Mouse (Mus musculus) embryonic facial prominence, embryonic 13.5 days (tissue): ENCODE data around the gene Samd14. TPM values are rescaled to one million over a fixed set of nuclear protein-coding genes. Genes with fewer than 3 reads are reported as not detected.
A peak's percentile ranks its signal among the peaks of the same experiment; 100 is the strongest.

Experiments
- ATAC-seq: fragments of 200-750 bp; cut with Nextera tagmentation; 2 replicates; pipeline ENCODE4 v1.8.0; 2017; ENCODE audit warnings: low read depth; ENCODE audit not compliant: insufficient number of reproducible peaks, insufficient read depth, low FRiP score, low TSS enrichment
- H3K27ac ChIP-seq: fragments of 300-500 bp; sonication (generic); 2 replicates; pipeline ENCODE4 v1.5.1; 2015; ENCODE audit warnings: moderate library complexity, mild to moderate bottlenecking, inconsistent platforms
- H3K27me3 ChIP-seq: fragments of 300-500 bp; sonication (generic); 2 replicates; pipeline ENCODE4 v1.6.1; 2015; ENCODE audit warnings: mild to moderate bottlenecking, inconsistent platforms
- H3K36me3 ChIP-seq: fragments of 300-500 bp; sonication (generic); 2 replicates; pipeline ENCODE4 v1.6.1; 2015; ENCODE audit warnings: mild to moderate bottlenecking, inconsistent platforms
- H3K4me1 ChIP-seq: fragments of 300-500 bp; sonication (generic); 2 replicates; pipeline ENCODE4 v1.6.1; 2015; ENCODE audit warnings: inconsistent platforms
- H3K4me2 ChIP-seq: fragments of 300-500 bp; sonication (generic); 2 replicates; pipeline ENCODE4 v1.6.1; 2015; ENCODE audit warnings: moderate library complexity, mild to moderate bottlenecking, inconsistent platforms
- H3K4me3 ChIP-seq: fragments of 300-500 bp; sonication (generic); 2 replicates; pipeline ENCODE4 v1.5.1; 2015; ENCODE audit warnings: mild to moderate bottlenecking, inconsistent platforms
- H3K9ac ChIP-seq: fragments of 300-500 bp; sonication (generic); 2 replicates; pipeline ENCODE4 v1.6.1; 2015; ENCODE audit warnings: mild to moderate bottlenecking, inconsistent platforms
- H3K9me3 ChIP-seq: fragments of 300-500 bp; sonication (generic); 2 replicates; pipeline ENCODE4 v1.6.1; 2016; ENCODE audit warnings: inconsistent platforms
- WGBS: fragments of 180-500 bp; shearing (Covaris S2); methylation state at CpG from one replicate; pipeline ENCODE4 v1.1.7; 2015; ENCODE audit warnings: mixed read lengths; 5-methylcytosine and 5-hydroxymethylcytosine counted together
- polyA plus RNA-seq: library from polyadenylated mRNA; unstranded; fragments of >200 nt; fragmentation: Nextera tagmentation; extraction: Ambion mirVana; gene quantifications from 2 replicates; pipeline ENCODE4 v1.2.1, GENCODE M21; 2015

Gene Samd14
- polyA plus RNA-seq, 1 experiment from 2014 or later, result 36.8 TPM

DNA sequence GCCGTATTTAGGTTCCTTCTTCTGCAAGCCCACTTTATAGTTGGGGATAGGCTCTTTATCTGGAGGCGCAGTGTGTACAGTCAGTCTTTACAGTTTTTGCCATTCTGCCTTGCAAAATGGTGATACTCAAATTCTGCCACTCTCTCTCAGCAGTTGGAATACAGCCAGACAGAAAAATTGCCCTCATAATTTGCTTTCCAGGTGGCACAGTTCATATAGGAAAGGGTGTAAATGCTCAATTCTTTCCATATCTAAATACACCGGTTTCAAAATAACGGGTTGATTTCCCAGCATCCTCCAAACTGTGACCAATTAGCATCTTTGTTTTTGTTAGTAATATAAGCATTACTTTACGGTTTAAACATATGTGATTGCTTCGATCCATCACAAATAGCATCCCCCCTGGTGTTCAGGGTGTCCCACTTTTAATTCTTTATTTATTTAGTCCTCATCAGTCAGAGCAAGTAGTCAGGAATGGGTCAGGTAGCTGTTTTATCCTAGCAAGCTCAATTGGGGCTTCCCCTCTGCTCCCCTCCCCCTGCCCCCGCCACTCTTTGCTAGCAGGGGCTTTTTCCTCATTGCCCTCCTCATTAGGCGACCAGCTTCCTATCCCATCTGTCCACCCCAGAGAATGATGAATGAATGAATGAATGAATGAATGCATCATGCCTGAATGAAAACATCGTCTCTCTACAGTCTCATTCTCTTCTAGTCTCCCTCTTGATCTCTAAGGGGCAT is 31.3 kb upstream of the Samd14 start:
- Histone ChIP-seq H3K9me3 (no peaks in the 10 kb centered on the region), H3K4me1 (peaks cover 13% of the 10 kb centered on the region), H3K4me3 (peak overlapping the region; percentile 34), H3K9ac (peak overlapping the region; percentile 55), H3K27me3 (no peaks in the 10 kb centered on the region), H3K4me2 (peak overlapping the region; percentile 59), H3K36me3 (no peaks in the 10 kb centered on the region), H3K27ac (no peak overlapping the region)
- no peak for ATAC-seq
- WGBS, result 40% methylated on average over 9 of the region's 9 CpGs

DNA sequence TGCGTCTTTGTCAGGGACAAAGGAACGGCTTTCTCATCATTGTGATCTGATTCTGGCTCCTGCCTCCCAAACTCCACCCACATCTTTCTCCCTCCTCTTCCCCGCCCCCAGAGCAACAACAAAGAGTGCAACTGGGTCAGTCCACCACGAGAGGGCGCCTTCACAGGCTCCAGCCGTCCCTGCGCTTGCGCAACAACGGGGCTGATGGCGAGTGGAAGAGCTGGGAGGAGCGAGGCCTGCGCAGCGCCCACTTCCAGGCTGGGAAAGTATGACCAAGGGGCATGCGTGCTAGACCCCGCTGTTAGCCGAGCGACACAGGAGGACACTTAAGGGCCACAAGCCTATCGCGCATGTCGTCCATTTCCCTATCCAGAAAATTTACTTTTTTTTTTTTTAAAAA is 30.7 kb upstream of the Samd14 start:
- Histone ChIP-seq H3K27ac (no peak overlapping the region), H3K9ac (peak overlapping the region; percentile 55), H3K4me1 (peaks cover 13% of the 10 kb centered on the region), H3K9me3 (no peaks in the 10 kb centered on the region), H3K4me3 (peak overlapping the region; percentile 34), H3K36me3 (no peaks in the 10 kb centered on the region), H3K4me2 (peak overlapping the region; percentile 59), H3K27me3 (no peaks in the 10 kb centered on the region)
- peak; percentile 78; the same call in 1 of the 2 replicates for ATAC-seq
- WGBS, result under 1% methylated on average over 20 of the region's 20 CpGs

DNA sequence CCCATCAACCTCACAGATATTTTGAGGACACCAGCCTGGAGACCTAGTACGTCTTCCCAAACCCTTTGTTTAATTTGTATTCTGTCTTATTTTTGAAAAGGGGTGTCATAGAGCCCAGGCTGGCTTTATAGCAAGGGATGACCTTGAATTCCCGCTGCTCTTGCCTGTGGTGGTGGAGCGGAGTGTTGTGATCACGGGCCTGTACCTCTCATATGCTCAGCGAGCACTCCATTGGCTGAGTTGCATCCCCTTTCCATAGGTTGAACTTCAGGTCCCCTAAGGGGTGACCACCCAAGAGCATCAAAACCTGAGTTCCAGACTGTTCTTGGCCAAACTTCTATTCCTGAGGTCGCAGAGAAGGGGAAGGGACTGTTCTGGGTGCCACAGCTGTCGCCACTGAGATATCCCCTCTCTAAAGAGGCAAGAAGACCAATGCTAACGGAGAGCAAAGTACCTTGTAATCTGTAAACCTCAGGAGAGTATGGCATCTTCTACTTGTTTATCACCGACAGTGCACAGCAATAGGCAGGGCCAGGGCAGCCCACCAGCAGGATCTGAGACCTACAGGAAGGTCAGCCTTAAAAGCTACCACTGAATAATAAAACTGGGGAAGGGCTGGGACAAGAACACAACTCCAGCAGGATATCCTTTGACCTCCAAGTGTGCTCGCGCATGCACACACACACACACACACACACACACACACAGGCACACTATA is 30.1 kb upstream of the Samd14 start:
- ATAC-seq, result 0 out of 2 replicates have a peak, but pooled peaks have one; percentile 18
- Histone ChIP-seq H3K36me3 (no peaks in the 10 kb centered on the region), H3K4me3 (peak overlapping the region; percentile 34), H3K27me3 (no peaks in the 10 kb centered on the region), H3K4me2 (peak overlapping the region; percentile 59), H3K9me3 (no peaks in the 10 kb centered on the region), H3K27ac (no peak overlapping the region), H3K4me1 (peaks cover 13% of the 10 kb centered on the region), H3K9ac (peak overlapping the region; percentile 55; the same call in 1 of the 2 replicates)
- 79% methylated on average over 11 of the region's 11 CpGs for WGBS

DNA sequence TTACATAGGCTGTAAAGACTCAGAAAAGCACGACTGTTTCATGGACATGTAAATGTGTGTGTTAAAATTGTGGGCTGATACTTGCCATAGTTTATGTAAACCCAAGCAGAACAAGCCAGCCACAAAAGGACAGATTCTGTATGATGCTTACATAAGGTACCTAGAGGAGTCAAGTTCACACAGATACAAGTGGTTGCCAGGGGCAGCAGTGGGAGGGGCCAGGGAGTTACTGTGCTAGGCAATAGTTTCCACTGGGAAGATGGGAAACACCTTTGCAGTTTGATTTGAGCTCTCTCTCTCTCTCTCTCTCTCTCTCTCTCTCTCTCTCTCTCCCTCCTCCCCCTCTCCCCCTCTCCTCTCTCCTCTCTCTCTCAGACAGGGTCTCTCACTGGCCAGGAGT is 24.5 kb upstream of the Samd14 start:
- H3K4me1 ChIP-seq, result peaks cover 38% of the 10 kb centered on the region
- no peak overlapping the region for H3K4me2 ChIP-seq
- H3K27me3 ChIP-seq, result no peaks in the 10 kb centered on the region
- no peak overlapping the region for H3K27ac ChIP-seq
- H3K9me3 ChIP-seq, result no peaks in the 10 kb centered on the region
- no peak for ATAC-seq
- no peaks in the 10 kb centered on the region for H3K36me3 ChIP-seq
- WGBS, result 40% methylated on average over 1 of the region's 1 CpGs
- no peak overlapping the region for H3K4me3 ChIP-seq
- no peak overlapping the region for H3K9ac ChIP-seq

DNA sequence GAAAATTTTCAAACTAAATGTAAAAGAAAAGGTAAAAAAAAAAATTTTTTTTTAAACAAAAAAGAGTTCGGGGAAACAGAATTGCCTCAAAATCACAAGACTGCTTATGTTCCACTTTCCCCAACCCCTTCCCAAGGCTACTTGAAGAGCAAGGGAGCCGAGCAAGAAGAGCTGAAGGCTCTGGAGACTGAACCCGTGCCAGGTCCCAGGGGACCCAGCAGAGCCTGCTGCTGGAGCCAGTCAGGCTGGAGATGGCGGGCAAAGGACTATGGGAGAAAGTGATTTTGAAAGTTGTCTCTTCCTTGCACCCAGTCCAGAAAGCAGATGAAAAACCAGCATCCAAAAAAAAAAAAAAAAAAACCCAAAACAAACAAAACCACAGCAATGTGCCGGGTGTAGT is 23.9 kb upstream of the Samd14 start:
- Histone ChIP-seq H3K9me3 (no peaks in the 10 kb centered on the region), H3K4me1 (peaks cover 43% of the 10 kb centered on the region), H3K27ac (no peak overlapping the region), H3K4me3 (no peak overlapping the region), H3K27me3 (no peaks in the 10 kb centered on the region), H3K36me3 (no peaks in the 10 kb centered on the region), H3K9ac (no peak overlapping the region), H3K4me2 (no peak overlapping the region)
- WGBS, result 69% methylated on average over 5 of the region's 5 CpGs
- no peak for ATAC-seq

DNA sequence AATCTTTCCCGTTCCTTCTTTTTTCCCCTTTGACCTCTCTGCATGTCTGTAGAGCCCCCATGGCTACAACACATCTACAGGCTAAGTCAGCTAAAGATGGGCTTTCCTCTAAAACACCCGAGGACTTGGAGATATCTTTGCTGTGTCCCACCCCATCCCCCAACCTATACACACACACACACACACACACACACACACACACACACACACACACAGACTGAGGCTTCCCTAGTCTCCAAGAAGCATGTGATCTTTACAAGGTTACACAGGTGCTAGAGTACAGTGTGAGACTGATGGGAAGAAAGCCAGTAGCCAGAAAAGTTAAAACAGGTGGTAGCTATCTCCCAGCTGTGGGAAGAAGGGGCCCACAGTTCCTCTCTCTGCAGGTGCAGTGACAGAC is 23.2 kb upstream of the Samd14 start:
- WGBS, result 54% methylated on average over 2 of the region's 2 CpGs
- ATAC-seq, result no peak
- H3K9me3 ChIP-seq, result no peaks in the 10 kb centered on the region
- no peaks in the 10 kb centered on the region for H3K36me3 ChIP-seq
- H3K27ac ChIP-seq, result no peak overlapping the region
- no peak overlapping the region for H3K9ac ChIP-seq
- peaks cover 43% of the 10 kb centered on the region for H3K4me1 ChIP-seq
- H3K4me3 ChIP-seq, result no peak overlapping the region
- H3K4me2 ChIP-seq, result no peak overlapping the region
- H3K27me3 ChIP-seq, result no peaks in the 10 kb centered on the region

DNA sequence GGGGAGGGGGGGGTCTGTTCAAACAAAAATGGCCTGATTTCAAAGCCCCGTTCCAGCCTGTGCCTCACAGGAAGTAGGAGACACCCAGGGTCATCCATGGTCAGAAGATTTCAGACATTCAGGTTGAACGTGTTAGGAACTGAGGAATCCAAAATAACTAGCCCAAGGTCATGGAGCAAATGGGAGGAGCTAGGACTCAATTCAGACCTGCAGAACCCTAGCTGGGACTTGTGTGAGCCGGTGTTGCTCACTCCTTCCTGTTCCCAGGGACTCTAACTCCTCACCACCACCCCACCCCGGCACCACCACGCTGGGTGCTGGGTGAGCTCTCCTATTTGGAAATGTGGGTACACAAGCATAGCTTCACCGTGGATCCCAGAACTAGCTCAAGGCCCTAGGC is 22.3 kb upstream of the Samd14 start:
- ATAC-seq, result no peak
- Histone ChIP-seq H3K4me2 (no peak overlapping the region), H3K4me1 (peaks cover 49% of the 10 kb centered on the region), H3K36me3 (no peaks in the 10 kb centered on the region), H3K27me3 (no peaks in the 10 kb centered on the region), H3K4me3 (no peak overlapping the region), H3K9ac (no peak overlapping the region), H3K27ac (no peak overlapping the region), H3K9me3 (no peaks in the 10 kb centered on the region)
- 39% methylated on average over 6 of the region's 6 CpGs for WGBS

DNA sequence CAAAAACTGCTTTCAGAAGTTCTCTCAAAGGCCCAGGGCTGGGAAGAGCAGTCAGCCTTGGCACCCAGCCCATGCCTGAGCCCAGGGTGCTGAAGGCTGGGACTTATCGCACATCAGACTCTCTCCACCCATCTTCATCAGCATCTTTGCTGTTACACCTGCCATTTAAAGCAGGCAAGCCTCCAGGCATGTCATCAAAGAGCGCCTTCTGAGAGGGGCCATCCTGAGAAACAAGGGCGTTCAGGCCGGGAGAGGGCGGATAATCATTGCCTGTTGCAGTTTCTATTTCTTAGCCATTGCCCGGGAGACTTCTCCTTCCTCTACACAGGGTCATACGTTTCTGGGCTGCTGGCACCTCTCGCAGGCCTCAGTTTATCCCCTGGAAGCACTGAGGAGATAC is 21.8 kb upstream of the Samd14 start:
- Histone ChIP-seq H3K27ac (no peak overlapping the region), H3K9me3 (no peaks in the 10 kb centered on the region), H3K27me3 (no peaks in the 10 kb centered on the region), H3K4me1 (peaks cover 54% of the 10 kb centered on the region), H3K9ac (no peak overlapping the region), H3K4me3 (no peak overlapping the region), H3K4me2 (no peak overlapping the region), H3K36me3 (no peaks in the 10 kb centered on the region)
- 65% methylated on average over 8 of the region's 8 CpGs for WGBS
- ATAC-seq, result no peak

DNA sequence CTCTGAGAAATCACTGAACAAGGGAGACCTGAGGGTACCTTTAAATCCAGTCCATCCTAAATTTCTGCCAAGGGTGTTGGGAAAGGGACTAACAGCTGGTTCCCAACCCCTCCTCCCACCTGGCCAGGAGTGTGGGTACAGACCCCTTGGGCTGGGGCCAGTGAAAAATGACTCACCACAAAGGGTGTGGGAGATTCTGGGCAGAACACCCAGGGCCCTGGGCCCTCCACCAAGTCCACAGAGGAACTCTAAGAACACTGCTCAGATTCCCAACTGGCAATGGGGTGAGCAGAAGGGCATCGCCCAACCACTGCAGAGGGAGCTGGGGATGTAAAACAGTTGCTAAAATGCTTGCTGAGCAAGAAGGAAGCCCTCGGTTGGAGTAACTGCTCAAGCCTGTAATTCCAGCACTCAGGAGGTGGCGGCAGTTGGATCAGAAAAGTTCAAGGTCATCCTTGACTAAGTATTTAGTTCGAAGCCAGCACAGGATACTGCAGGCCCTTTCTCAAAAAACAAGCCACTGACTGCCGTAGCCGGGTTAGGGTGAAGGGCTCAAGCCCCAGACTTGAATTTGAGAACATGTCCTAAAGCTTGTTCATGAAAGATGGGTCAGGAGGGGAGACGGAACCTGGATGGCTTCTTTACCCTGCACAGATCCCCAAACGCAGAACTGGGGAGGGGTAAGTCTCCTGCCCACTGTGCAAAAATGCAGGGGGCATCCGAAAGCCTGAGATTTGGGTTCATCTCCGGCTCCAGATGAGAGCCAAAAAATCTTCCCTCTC is 20.7 kb upstream of the Samd14 start:
- H3K27me3 ChIP-seq, result no peaks in the 10 kb centered on the region
- no peak for ATAC-seq
- WGBS, result 14% methylated on average over 10 of the region's 10 CpGs
- peak overlapping the region; percentile 96 for H3K27ac ChIP-seq
- peak overlapping the region; percentile 71 for H3K9ac ChIP-seq
- peaks cover 65% of the 10 kb centered on the region for H3K4me1 ChIP-seq
- H3K9me3 ChIP-seq, result no peaks in the 10 kb centered on the region
- peak overlapping the region; percentile 99 for H3K4me2 ChIP-seq
- peak overlapping the region; percentile 91 for H3K4me3 ChIP-seq
- no peaks in the 10 kb centered on the region for H3K36me3 ChIP-seq

DNA sequence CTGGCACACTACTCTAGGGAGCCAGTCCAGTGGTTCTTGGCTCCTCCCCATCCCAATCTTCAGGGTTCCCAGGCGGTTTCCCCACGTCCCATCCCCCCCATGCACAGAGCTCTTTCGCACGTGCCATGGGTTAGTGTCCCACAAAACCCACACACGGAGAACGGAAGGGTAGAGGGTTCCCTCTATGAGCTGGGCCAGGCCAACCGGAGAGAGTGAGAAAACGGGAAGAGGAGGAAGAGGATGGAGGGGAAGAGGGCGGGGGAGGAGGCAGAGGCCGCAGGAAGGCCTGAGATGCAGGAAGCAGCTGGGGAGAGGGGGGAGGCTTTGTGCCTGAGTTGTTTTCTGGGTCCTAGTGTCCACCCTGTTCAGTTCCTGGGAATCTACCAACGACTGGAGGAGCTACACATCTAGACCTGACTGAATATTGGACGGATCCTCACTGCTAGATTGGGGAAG is 20.1 kb upstream of the Samd14 start:
- peaks cover 71% of the 10 kb centered on the region for H3K4me1 ChIP-seq
- H3K4me2 ChIP-seq, result peak overlapping the region; percentile 99
- peak; percentile 53; the same call in 1 of the 2 replicates for ATAC-seq

DNA sequence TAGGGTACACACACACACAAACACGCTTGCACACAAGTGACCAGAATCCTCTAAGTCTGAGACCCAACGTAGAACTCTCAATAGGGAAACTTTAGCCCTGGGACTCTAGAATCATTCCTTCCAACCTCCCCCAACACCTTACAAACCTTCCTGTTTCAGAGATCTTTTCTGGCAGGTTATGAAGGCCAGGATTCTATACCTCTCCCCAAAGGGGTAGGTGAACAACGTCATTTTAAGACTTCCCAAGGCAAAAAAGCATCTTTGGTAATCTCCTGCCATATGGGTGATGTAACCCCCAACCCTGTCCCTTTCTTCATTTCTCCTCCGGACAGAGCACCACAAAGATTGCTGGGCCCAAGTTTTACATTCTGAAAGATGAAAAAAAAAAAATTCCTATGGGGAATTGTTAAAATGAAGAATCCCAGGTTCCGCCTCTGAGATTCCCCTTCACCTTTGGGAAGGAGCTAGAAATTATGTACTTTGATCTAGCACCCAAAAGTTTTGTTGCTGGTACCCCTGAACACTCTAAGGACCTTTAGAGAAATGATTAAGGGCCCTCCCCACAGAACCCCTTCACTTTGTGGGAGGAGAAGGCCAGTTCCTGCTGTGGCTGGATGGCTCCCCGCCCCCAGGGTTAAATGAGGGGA is 19.5 kb upstream of the Samd14 start:
- Histone ChIP-seq H3K4me2 (peak overlapping the region; percentile 99), H3K9ac (peak overlapping the region; percentile 93), H3K9me3 (no peaks in the 10 kb centered on the region), H3K4me3 (peak overlapping the region; percentile 91), H3K27me3 (no peaks in the 10 kb centered on the region), H3K4me1 (peaks cover 72% of the 10 kb centered on the region), H3K27ac (peak overlapping the region; percentile 96), H3K36me3 (no peaks in the 10 kb centered on the region)
- ATAC-seq, result no peak
- 45% methylated on average over 6 of the region's 6 CpGs for WGBS

More for the DNA sequence above, 20.1 kb upstream of the Samd14 start:
- Histone ChIP-seq H3K27me3 (no peaks in the 10 kb centered on the region), H3K9ac (peak overlapping the region; percentile 71), H3K36me3 (no peaks in the 10 kb centered on the region), H3K27ac (peak overlapping the region; percentile 96), H3K9me3 (no peaks in the 10 kb centered on the region), H3K4me3 (peak overlapping the region; percentile 91)
- WGBS, result 0% methylated on average over 12 of the region's 12 CpGs
